Mouse (Mus musculus) megakaryocyte, embryonic 14.5 days (primary cell): ENCODE measurements around the gene A630023A22Rik.

Experiments
- FLI1 ChIP-seq: IDR thresholded peaks from 2 replicates; pipeline ENCODE4 v1.6.1; 2012; ENCODE audit warnings: low read length, inconsistent platforms, mixed read lengths
- GATA1 ChIP-seq: IDR thresholded peaks from 3 replicates; pipeline ENCODE4 v1.6.1; 2012; ENCODE audit warnings: mixed read lengths, low read length, inconsistent platforms, borderline replicate concordance

DNA sequence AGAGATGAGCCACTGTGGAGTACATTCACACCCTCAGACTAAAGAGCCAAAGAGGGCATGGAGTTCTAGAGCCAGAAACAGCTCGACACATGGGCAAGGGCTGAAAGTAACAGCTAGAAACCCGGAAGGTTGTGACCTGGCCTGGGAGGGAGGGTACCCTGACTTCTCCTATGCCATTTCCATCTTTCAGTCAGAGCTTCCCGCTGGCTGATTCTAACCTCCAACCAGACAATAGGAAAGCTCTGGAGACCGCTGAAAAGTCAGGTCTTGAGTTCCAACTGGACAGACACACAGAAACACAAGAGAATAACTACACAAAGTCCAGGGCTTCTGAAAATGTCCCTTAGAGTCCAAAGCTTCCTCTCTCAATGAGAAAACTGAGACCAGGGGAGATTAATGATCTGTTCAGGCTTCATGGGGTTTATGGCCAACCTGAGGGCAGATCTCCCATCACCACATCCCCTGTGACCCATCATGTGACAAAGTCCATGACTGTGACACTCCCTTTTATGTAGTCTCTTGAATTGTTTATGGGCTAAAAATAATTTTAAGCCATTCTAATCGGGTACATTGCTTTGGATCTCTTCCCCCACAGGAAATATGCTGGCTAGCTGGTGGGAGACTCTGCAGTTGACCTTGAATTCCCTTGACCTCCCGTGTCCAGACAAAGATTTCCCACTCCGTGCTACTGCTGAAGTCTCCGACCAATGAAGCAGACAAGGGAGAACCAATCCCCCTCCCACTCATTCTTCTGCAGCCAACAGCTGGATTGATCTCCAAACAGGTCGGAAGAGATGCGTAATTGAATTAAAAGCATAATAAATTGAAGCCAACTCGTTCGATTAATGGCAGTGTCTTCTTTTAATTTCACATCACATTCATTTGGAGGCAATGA is 17.7 kb upstream of the A630023A22Rik start:
- TF ChIP-seq GATA1 (no peak), FLI1 (no peak)
